37 mouse cellular contexts compared by ENCODE assay signal in genomic region chr7:140787406-140788052, GRCm38 (mm10). TPM values are rescaled to one million over a fixed set of nuclear protein-coding genes. Genes with fewer than 3 reads are reported as not detected.
DNase-seq lines count a peak whose midpoint lies in the region; ATAC-seq lines count a peak whose summit lies in the region.
"Had no signal": no experiment of that assay in that cellular context is flagged by ENCODE, and none has a peak within 500 bp of the region (broad histone marks: within the 10 kb centered on the region; RNA-seq: fewer than 3 reads in every experiment).

TSS of gene Syce1 (minus strand) at chr7:140787852.

- ATAC-seq in heart, embryonic 14.5 days (ENCODE audit: insufficient number of reproducible peaks, insufficient read depth, low FRiP score, low read depth) = 0 out of 2 replicates have a peak, but pooled peaks have one; percentile 35
- ATAC-seq in megakaryocyte-erythroid progenitor cell, adult 5-6 weeks (replicated peaks; ENCODE audit: low FRiP score, low TSS enrichment, poor library complexity, severe bottlenecking) = 0 out of 2 replicates have a peak, but pooled peaks have one; percentile 34
- ATAC-seq: forebrain, embryonic 13.5 days; intestine, postnatal 0 days; midbrain, embryonic 15.5 days; Patski had no signal

- H3K4me2 ChIP-seq in heart, embryonic 14.5 days (ENCODE audit: low read length) = no peak within 1 kb of the TSS
- H3K4me2 ChIP-seq: embryonic facial prominence, embryonic 15.5 days; forebrain, embryonic 13.5 days; hindbrain, embryonic 13.5 days; limb, embryonic 15.5 days; midbrain, embryonic 15.5 days had no signal

- no peak within 1 kb of the TSS for H3K9ac ChIP-seq in heart, embryonic 14.5 days (ENCODE audit: low read length)
- H3K9ac ChIP-seq: embryonic facial prominence, embryonic 15.5 days; forebrain, embryonic 13.5 days; hindbrain, embryonic 13.5 days; limb, embryonic 15.5 days; liver, embryonic 14.5 days; midbrain, embryonic 15.5 days had no signal

- intact Hi-C loops in heart, postnatal 14 days (cut with DNase I) = no loop called here

- no peaks in the 10 kb centered on the region for H3K36me3 ChIP-seq in heart, embryonic 14.5 days (ENCODE audit: control insufficient read depth, insufficient read depth, low read length)
- H3K36me3 ChIP-seq in forebrain, embryonic 10.5 days (replicated peaks) = no peaks in the 10 kb centered on the region
- H3K36me3 ChIP-seq: embryonic facial prominence, embryonic 10.5 days; embryonic facial prominence, embryonic 15.5 days; G1E; hindbrain, embryonic 13.5 days; limb, embryonic 10.5 days; limb, embryonic 15.5 days; midbrain, embryonic 15.5 days had no signal

- WGBS in heart, embryonic 14.5 days = 65% methylated on average over 33 of the region's 33 CpGs
- 84% methylated on average over 33 of the region's 33 CpGs for WGBS in forebrain, embryonic 10.5 days

- H3K27me3 ChIP-seq in heart, embryonic 14.5 days (ENCODE audit: control insufficient read depth, insufficient read depth, low read length) = no peaks in the 10 kb centered on the region
- H3K27me3 ChIP-seq in forebrain, embryonic 10.5 days (ENCODE audit: poor library complexity, severe bottlenecking) = no peaks in the 10 kb centered on the region
- H3K27me3 ChIP-seq: embryonic facial prominence, embryonic 15.5 days; forebrain, embryonic 13.5 days; hindbrain, embryonic 13.5 days; limb, embryonic 15.5 days; midbrain, embryonic 15.5 days had no signal

- no peak within 1 kb of the TSS for H3K4me3 ChIP-seq in heart, embryonic 14.5 days (ENCODE audit: control insufficient read depth in 1 of 2, insufficient read depth in 1 of 2, low read depth in 1 of 2, low read length in 2 of 2)
- no peak within 1 kb of the TSS for H3K4me3 ChIP-seq in forebrain, embryonic 10.5 days
- H3K4me3 ChIP-seq: embryonic facial prominence, embryonic 10.5 days; embryonic facial prominence, embryonic 15.5 days; forebrain, embryonic 13.5 days; hindbrain, embryonic 13.5 days; limb, embryonic 10.5 days; limb, embryonic 15.5 days; midbrain, embryonic 15.5 days had no signal

- no peaks in the 10 kb centered on the region for H3K4me1 ChIP-seq in heart, embryonic 14.5 days (ENCODE audit: control insufficient read depth in 2 of 2, insufficient read depth in 2 of 2, low read length in 2 of 2)
- H3K4me1 ChIP-seq in forebrain, embryonic 10.5 days = no peaks in the 10 kb centered on the region
- H3K4me1 ChIP-seq: embryonic facial prominence, embryonic 10.5 days; embryonic facial prominence, embryonic 15.5 days; forebrain, embryonic 13.5 days; hindbrain, embryonic 13.5 days; limb, embryonic 10.5 days; limb, embryonic 15.5 days; midbrain, embryonic 15.5 days had no signal

- DNase-seq in heart, postnatal 14 days = no peak
- peak; percentile 93 for DNase-seq in ES-CJ7 (ENCODE audit: low read depth, low spot score)
- DNase-seq in forebrain, embryonic 10.5 days (ENCODE audit: extremely low spot score, low spot score) = no peak
- no peak for DNase-seq in left cerebral cortex, adult 18-20 months (ENCODE audit: low spot score in 2 of 2)
- DNase-seq in adrenal gland, adult (ENCODE audit: inconsistent age in 2 of 2, low spot score in 1 of 2) = no peak
- DNase-seq: adrenal gland, adult 2 months; adrenal gland, postnatal 36 days; cerebellum, adult 18-20 months; cerebellum, postnatal 10 days; gastrocnemius, postnatal 14 days; heart, postnatal 4 days; kidney, adult 9 months; kidney, postnatal 10 days; layer of hippocampus, postnatal 36 days; lung, adult 2 months; lung, postnatal 10 days; right cerebral cortex, adult 18-20 months; thymus, adult 18-20 months; thymus, postnatal 25 days had no signal

- H3K9me3 ChIP-seq in heart, embryonic 14.5 days (ENCODE audit: control insufficient read depth, low read length) = no peaks in the 10 kb centered on the region
- H3K9me3 ChIP-seq in forebrain, embryonic 10.5 days = no peaks in the 10 kb centered on the region
- H3K9me3 ChIP-seq: embryonic facial prominence, embryonic 10.5 days; embryonic facial prominence, embryonic 15.5 days; forebrain, embryonic 13.5 days; G1E; limb, embryonic 10.5 days; limb, embryonic 15.5 days; midbrain, embryonic 15.5 days had no signal

- no peak within 1 kb of the TSS for H3K27ac ChIP-seq in heart, embryonic 14.5 days (replicated peaks in 1 of 2; ENCODE audit: control insufficient read depth in 1 of 2, insufficient read depth in 1 of 2, low read depth in 2 of 2, low read length in 2 of 2)
- H3K27ac ChIP-seq in forebrain, embryonic 10.5 days = no peak within 1 kb of the TSS
- H3K27ac ChIP-seq: embryonic facial prominence, embryonic 10.5 days; embryonic facial prominence, embryonic 15.5 days; forebrain, embryonic 13.5 days; hindbrain, embryonic 13.5 days; limb, embryonic 10.5 days; limb, embryonic 15.5 days; liver, embryonic 14.5 days; macrophage; midbrain, embryonic 15.5 days had no signal

RNA-seq across cellular contexts. Expression of gene Syce1, which starts in this region (rescaled TPM):
- polyA plus RNA-seq in heart, embryonic 14.5 days (2014; fragmentation: Nextera tagmentation; extraction: Ambion mirVana) = 0.31 TPM in 1 of 2 replicates, not detected in the other
- not detected for total RNA-seq in heart, postnatal 14 days (2021)
- not detected in 2 replicates for total RNA-seq in megakaryocyte-erythroid progenitor cell, adult 5-6 weeks (2014; fragmentation: Nextera tagmentation)
- not detected in 2 replicates for total RNA-seq in megakaryocyte-erythroid progenitor cell, adult 5-6 weeks (2017)
- not detected in 2 replicates for polyA plus RNA-seq in forebrain, embryonic 10.5 days (2016; fragmentation: Nextera tagmentation; extraction: Ambion mirVana)
- total RNA-seq in left cerebral cortex, adult 18-20 months (2021) = under 1 TPM in 1 of 2 experiments, not detected in 1; 0.77 TPM
- total RNA-seq: adrenal gland, adult 2 months; adrenal gland, postnatal 36 days; G1E; gastrocnemius, postnatal 14 days; neutrophil, adult 5-6 weeks had no signal
- polyA plus RNA-seq: adrenal gland, adult 2 months; C2C12; forebrain, embryonic 13.5 days; G1E; large intestine, adult 2 months; neural tube, embryonic 11.5 days; Patski had no signal

Comparison
In these comparisons a context has a peak if more than half of its experiments do, and no peak if none do; other contexts are left out.
1. Peak in ATAC-seq in heart, embryonic 14.5 days; RNA of the gene not detected or under 1 TPM.
2. Peak in ATAC-seq in megakaryocyte-erythroid progenitor cell, adult 5-6 weeks; RNA of the gene not detected or under 1 TPM.